Mouse (Mus musculus) embryonic fibroblast, embryonic 13.5 days (primary cell): ENCODE results near the gene Sec24d.

Experiments used
- CTCF ChIP-seq: IDR thresholded peaks from 2 replicates; pipeline ENCODE4 v1.5.1; 2011; ENCODE audit warnings: mild to moderate bottlenecking, control low read depth, low read length, moderate library complexity, borderline replicate concordance; ENCODE audit not compliant: insufficient read depth
- POLR2A ChIP-seq: IDR thresholded peaks from 2 replicates; pipeline ENCODE4 v1.6.1; 2011; ENCODE audit warnings: low read depth, mild to moderate bottlenecking, control low read depth, low read length, moderate library complexity

GRCm38 (mm10) chr3:123343690-123344089 is 76.4 kb downstream of the Sec24d start:
- TF ChIP-seq CTCF (no peak), POLR2A (no peak)
